Mouse (Mus musculus) midbrain, embryonic 13.5 days (tissue): ENCODE measurements around the gene Gpalpp1. TPM values are rescaled to one million over a fixed set of nuclear protein-coding genes. Genes with fewer than 3 reads are reported as not detected.

Experiments
- ATAC-seq: fragments of 200-750 bp; cut with Nextera tagmentation; 2 replicates; pipeline ENCODE4 v1.8.0; 2017; ENCODE audit warnings: mild to moderate bottlenecking, moderate TSS enrichment, moderate library complexity
- H3K27ac ChIP-seq: fragments of 300-500 bp; sonication (generic); 2 replicates; pipeline ENCODE4 v1.5.1; 2015; ENCODE audit warnings: inconsistent platforms, mild to moderate bottlenecking, moderate library complexity
- H3K27me3 ChIP-seq: fragments of 300-500 bp; sonication (generic); 2 replicates; pipeline ENCODE4 v1.6.1; 2015; ENCODE audit warnings: mild to moderate bottlenecking, inconsistent platforms
- H3K36me3 ChIP-seq: fragments of 300-500 bp; sonication (generic); 2 replicates; pipeline ENCODE4 v1.6.1; 2015; ENCODE audit warnings: mild to moderate bottlenecking, inconsistent platforms
- H3K4me1 ChIP-seq: fragments of 300-500 bp; sonication (generic); replicated peaks from 2 replicates; pipeline ENCODE4 v1.6.1; 2015; ENCODE audit warnings: inconsistent platforms
- H3K4me2 ChIP-seq: fragments of 300-500 bp; sonication (generic); replicated peaks from 2 replicates; pipeline ENCODE4 v1.6.1; 2015; ENCODE audit warnings: moderate library complexity, mild to moderate bottlenecking, inconsistent platforms
- H3K4me3 ChIP-seq: fragments of 300-500 bp; sonication (generic); replicated peaks from 2 replicates; pipeline ENCODE4 v1.5.1; 2015; ENCODE audit warnings: mild to moderate bottlenecking, inconsistent platforms
- H3K9ac ChIP-seq: fragments of 300-500 bp; sonication (generic); replicated peaks from 2 replicates; pipeline ENCODE4 v1.6.1; 2015; ENCODE audit warnings: mild to moderate bottlenecking, inconsistent platforms
- H3K9me3 ChIP-seq: fragments of 300-500 bp; sonication (generic); 2 replicates; pipeline ENCODE4 v1.6.1; 2016; ENCODE audit warnings: mild to moderate bottlenecking, inconsistent platforms
- WGBS: fragments of 180-500 bp; shearing (Covaris S2); methylation state at CpG from one replicate; pipeline ENCODE4 v1.1.7; 2015; 5-methylcytosine and 5-hydroxymethylcytosine counted together
- polyA plus RNA-seq: library from polyadenylated mRNA; unstranded; fragments of >200 nt; fragmentation: Nextera tagmentation; extraction: Ambion mirVana; gene quantifications from 2 replicates; pipeline ENCODE4 v1.2.1, GENCODE M21; 2015

Gpalpp1 gene
- polyA plus RNA-seq, 1 experiment from 2014 or later = 15.3 TPM

- no peaks in the 10 kb centered on the region for H3K9me3 ChIP-seq
- H3K27me3 ChIP-seq = no peaks in the 10 kb centered on the region
- H3K36me3 ChIP-seq = no peaks in the 10 kb centered on the region
- 0 out of 2 replicates have a peak overlapping the region, but pooled peaks have one; percentile 30 for H3K27ac ChIP-seq
- H3K4me2 ChIP-seq = no peak overlapping the region
- no peaks in the 10 kb centered on the region for H3K4me1 ChIP-seq
- H3K9ac ChIP-seq = no peak overlapping the region
- no peak overlapping the region for H3K4me3 ChIP-seq
- 64% methylated on average over 11 of the region's 11 CpGs for WGBS
- no peak for ATAC-seq
Measured at GRCm38 (mm10) chr14:76053726-76054125, 56.8 kb downstream of the Gpalpp1 start.

- no peak for ATAC-seq
- WGBS = 85% methylated on average over 7 of the region's 7 CpGs
Measured at GRCm38 (mm10) chr14:76051966-76052365, 58.6 kb downstream of the Gpalpp1 start.

GRCm38 (mm10) chr14:76045767-76046166 lies 64.8 kb downstream of the Gpalpp1 start:
- H3K4me1 ChIP-seq = no peaks in the 10 kb centered on the region
- no peaks in the 10 kb centered on the region for H3K36me3 ChIP-seq
- WGBS = 60% methylated on average over 1 of the region's 1 CpGs

More at GRCm38 (mm10) chr14:76051966-76052365, 58.6 kb downstream of the Gpalpp1 start:
- H3K9ac ChIP-seq = no peak overlapping the region
- no peaks in the 10 kb centered on the region for H3K9me3 ChIP-seq
- no peaks in the 10 kb centered on the region for H3K27me3 ChIP-seq
- no peak overlapping the region for H3K4me3 ChIP-seq
- no peak overlapping the region for H3K27ac ChIP-seq
- no peaks in the 10 kb centered on the region for H3K36me3 ChIP-seq
- H3K4me1 ChIP-seq = no peaks in the 10 kb centered on the region
- no peak overlapping the region for H3K4me2 ChIP-seq

GRCm38 (mm10) chr14:76044164-76044557 lies 66.4 kb downstream of the Gpalpp1 start:
- WGBS = 50% methylated on average over 3 of the region's 3 CpGs
- H3K4me3 ChIP-seq = no peak overlapping the region
- H3K9ac ChIP-seq = no peak overlapping the region
- H3K27ac ChIP-seq = no peak overlapping the region
- H3K27me3 ChIP-seq = no peaks in the 10 kb centered on the region
- no peak overlapping the region for H3K4me2 ChIP-seq
- no peaks in the 10 kb centered on the region for H3K36me3 ChIP-seq
- H3K4me1 ChIP-seq = no peaks in the 10 kb centered on the region
- no peak for ATAC-seq
- H3K9me3 ChIP-seq = no peaks in the 10 kb centered on the region

More at GRCm38 (mm10) chr14:76045767-76046166, 64.8 kb downstream of the Gpalpp1 start:
- H3K9me3 ChIP-seq = no peaks in the 10 kb centered on the region
- no peaks in the 10 kb centered on the region for H3K27me3 ChIP-seq
- ATAC-seq = no peak
- H3K9ac ChIP-seq = no peak overlapping the region
- no peak overlapping the region for H3K4me2 ChIP-seq
- no peak overlapping the region for H3K27ac ChIP-seq
- H3K4me3 ChIP-seq = no peak overlapping the region

- Histone ChIP-seq H3K36me3 (no peaks in the 10 kb centered on the region), H3K4me2 (no peak overlapping the region), H3K9me3 (no peaks in the 10 kb centered on the region), H3K9ac (no peak overlapping the region), H3K4me3 (no peak overlapping the region), H3K27ac (no peak overlapping the region), H3K4me1 (no peaks in the 10 kb centered on the region), H3K27me3 (no peaks in the 10 kb centered on the region)
- no peak for ATAC-seq
- WGBS = 89% methylated on average over 14 of the region's 14 CpGs
Measured at GRCm38 (mm10) chr14:76043251-76044163, 67.1 kb downstream of the Gpalpp1 start.

Other genes starting within 250 kb of the Gpalpp1 start
- gene Kctd4, start 155.8 kb downstream of the Gpalpp1 start, polyA plus RNA-seq = 4.6 and 6.0 TPM in 2 replicates
- gene Gtf2f2, start 99.9 kb downstream of the Gpalpp1 start, polyA plus RNA-seq = 42.7 and 44.0 TPM in 2 replicates
- 13.7 and 14.9 TPM in 2 replicates for gene Nufip1, start 131 bp upstream of the Gpalpp1 start, polyA plus RNA-seq